Mouse (Mus musculus): ENCODE measurements around the gene Rabac1. TPM values are rescaled to one million over a fixed set of nuclear protein-coding genes. Genes with fewer than 3 reads are reported as not detected.

Rabac1 gene
- polyA plus RNA-seq, 1 experiment = 377 TPM

DNA sequence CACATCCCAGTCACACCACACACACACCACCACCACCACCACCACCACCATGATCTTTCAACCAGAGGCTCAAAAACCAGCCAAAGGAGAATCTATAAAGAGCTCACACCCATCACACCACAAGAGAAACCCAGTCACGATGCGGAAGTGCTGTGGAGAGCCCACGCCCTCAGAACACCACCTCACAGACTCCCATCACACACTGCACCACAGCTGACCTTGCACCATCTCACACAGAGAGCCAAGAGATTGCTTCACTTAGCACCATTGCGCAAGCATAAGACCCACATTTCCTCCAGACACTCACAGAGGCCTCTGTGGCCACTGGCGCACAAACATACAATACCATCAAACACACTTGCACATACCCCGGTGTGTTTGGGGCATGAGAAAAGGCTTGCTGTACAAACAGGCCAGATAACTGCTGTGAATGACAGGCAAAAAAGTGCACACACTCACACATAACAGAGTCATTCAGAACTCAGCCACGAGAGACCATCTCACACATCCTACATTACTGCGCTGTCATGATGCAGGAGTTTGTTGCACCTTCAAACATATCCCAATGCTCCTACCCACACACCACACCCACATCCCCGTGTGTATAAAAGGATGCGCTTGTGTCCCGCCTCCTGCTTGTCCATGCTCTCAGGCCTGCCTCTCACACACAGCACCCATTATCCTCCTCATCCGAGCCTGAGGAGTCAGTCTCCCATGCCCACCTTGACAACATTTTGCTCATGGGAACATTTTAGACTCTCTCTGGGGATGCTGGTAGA, 34.2 kb upstream of the Rabac1 start:
- H3K36me3 ChIP-seq (ENCODE audit: control insufficient read depth, insufficient read depth, low read length) = no peaks in the 10 kb centered on the region
- H3K4me1 ChIP-seq (ENCODE audit: control insufficient read depth, insufficient read depth, low read length) = peaks cover 29% of the 10 kb centered on the region
- TF ChIP-seq CTCF (IDR thresholded peaks at IDR 0.05; ENCODE audit: control insufficient read depth, insufficient read depth, insufficient replicate concordance, low read depth, low read length) (no peak), POLR2A (IDR thresholded peaks at IDR 0.05; ENCODE audit: control insufficient read depth, low read depth, low read length) (no peak)
- no peaks in the 10 kb centered on the region; the same call in 1 of the 2 replicates for H3K27me3 ChIP-seq (ENCODE audit: control insufficient read depth, insufficient read depth, low read length)
- no peak overlapping the region for H3K4me3 ChIP-seq (ENCODE audit: control insufficient read depth, low read depth, low read length)
- H3K27ac ChIP-seq (ENCODE audit: control insufficient read depth, insufficient read depth, low read depth, low read length) = no peak overlapping the region

DNA sequence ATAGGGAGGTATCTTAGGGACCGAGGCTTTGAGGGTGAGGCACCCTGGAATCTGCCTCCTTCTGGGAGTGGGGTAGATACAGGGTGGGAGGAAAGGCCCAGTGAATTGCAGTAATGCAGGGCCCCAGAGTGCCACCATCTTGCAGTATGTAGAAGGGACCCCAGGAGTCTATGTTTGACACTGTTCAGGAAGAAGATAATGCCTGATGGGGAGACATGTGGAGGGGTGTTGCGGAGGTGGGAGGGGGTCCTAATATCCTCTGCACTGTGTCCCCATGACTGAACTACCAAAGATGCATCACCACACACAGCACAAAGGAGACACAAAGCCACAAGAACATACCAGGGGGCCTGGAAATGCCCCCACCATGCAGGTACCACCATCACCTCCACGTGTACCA, 33.6 kb upstream of the Rabac1 start:
- H3K4me1 ChIP-seq (ENCODE audit: control insufficient read depth, insufficient read depth, low read length) = peaks cover 29% of the 10 kb centered on the region
- H3K27ac ChIP-seq (ENCODE audit: control insufficient read depth, insufficient read depth, low read depth, low read length) = no peak overlapping the region
- H3K27me3 ChIP-seq (ENCODE audit: control insufficient read depth, insufficient read depth, low read length) = no peaks in the 10 kb centered on the region; the same call in 1 of the 2 replicates
- H3K36me3 ChIP-seq (ENCODE audit: control insufficient read depth, insufficient read depth, low read length) = no peaks in the 10 kb centered on the region
- H3K4me3 ChIP-seq (ENCODE audit: control insufficient read depth, low read depth, low read length) = no peak overlapping the region
- TF ChIP-seq POLR2A (IDR thresholded peaks at IDR 0.05; ENCODE audit: control insufficient read depth, low read depth, low read length) (no peak), CTCF (IDR thresholded peaks at IDR 0.05; ENCODE audit: control insufficient read depth, insufficient read depth, insufficient replicate concordance, low read depth, low read length) (no peak)

DNA sequence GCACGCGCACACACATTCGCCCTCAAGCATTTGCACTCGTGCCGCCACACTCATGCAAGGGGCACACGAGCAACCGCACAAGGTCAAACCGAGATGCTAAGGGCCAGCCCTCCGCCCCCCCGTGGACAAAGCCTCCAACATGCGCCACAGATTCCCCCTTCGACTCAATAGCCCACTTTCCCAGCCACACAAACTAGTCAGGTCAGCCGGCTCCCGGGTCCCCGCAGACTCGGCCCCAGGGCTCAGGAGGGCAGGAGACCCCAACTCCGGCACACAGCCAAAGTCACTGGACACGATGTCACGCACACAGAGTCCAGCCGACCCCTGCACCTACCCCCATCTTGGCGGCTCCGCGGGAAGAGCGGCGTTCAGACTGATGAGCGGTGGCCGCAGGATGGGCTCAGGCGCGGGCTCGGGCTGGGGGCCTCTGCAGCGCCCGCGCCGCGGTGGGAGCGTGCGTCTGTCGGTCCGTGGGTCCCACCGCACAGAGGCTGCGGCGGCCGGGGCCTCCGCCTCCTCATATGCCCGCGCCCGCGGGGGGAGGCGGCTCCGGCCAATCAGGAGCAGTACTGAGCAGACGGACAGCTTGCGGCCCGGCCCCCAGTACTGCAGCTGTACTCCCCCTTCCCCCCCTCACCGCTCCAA, 33.0 kb upstream of the Rabac1 start, which contains the start of gene Atp1a3:
Gene Atp1a3, minus strand, starts transcription at position 538 of the 645 bp plus-strand sequence.
- Histone ChIP-seq H3K4me3 (ENCODE audit: control insufficient read depth, low read depth, low read length) (peak within 1 kb of the TSS; percentile 17; the same call in 1 of the 2 replicates), H3K27me3 (ENCODE audit: control insufficient read depth, insufficient read depth, low read length) (no peaks in the 10 kb centered on the region; the same call in 1 of the 2 replicates), H3K4me1 (ENCODE audit: control insufficient read depth, insufficient read depth, low read length) (peaks cover 29% of the 10 kb centered on the region), H3K27ac (ENCODE audit: control insufficient read depth, insufficient read depth, low read depth, low read length) (no peak within 1 kb of the TSS), H3K36me3 (ENCODE audit: control insufficient read depth, insufficient read depth, low read length) (no peaks in the 10 kb centered on the region)
- no peak for TF ChIP-seq POLR2A (IDR thresholded peaks at IDR 0.05; ENCODE audit: control insufficient read depth, low read depth, low read length)
- no peak for TF ChIP-seq CTCF (IDR thresholded peaks at IDR 0.05; ENCODE audit: control insufficient read depth, insufficient read depth, insufficient replicate concordance, low read depth, low read length)

DNA sequence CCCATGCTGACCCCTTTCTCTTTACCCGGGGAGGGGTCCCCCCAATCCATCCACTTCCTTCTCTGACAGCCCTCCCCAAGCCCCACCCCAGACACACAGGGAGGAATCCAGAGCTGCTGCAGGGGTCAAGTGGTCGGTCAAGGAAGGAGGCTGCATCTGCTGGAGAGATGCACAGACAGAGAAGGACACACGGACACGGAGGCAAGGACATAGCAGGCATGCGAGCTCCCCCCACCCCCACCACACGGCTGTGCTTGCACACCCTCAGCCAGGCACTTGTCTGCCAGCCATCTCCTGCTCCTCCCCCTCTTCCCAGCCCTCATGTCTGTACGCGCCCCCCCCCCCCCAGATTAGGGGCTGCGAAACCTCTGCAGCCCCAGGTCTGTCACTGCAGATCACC, 32.3 kb upstream of the Rabac1 start:
- Histone ChIP-seq H3K36me3 (ENCODE audit: control insufficient read depth, insufficient read depth, low read length) (no peaks in the 10 kb centered on the region), H3K27ac (ENCODE audit: control insufficient read depth, insufficient read depth, low read depth, low read length) (no peak overlapping the region), H3K4me1 (ENCODE audit: control insufficient read depth, insufficient read depth, low read length) (peaks cover 21% of the 10 kb centered on the region), H3K4me3 (ENCODE audit: control insufficient read depth, low read depth, low read length) (no peak overlapping the region), H3K27me3 (ENCODE audit: control insufficient read depth, insufficient read depth, low read length) (no peaks in the 10 kb centered on the region; the same call in 1 of the 2 replicates)
- TF ChIP-seq CTCF (IDR thresholded peaks at IDR 0.05; ENCODE audit: control insufficient read depth, insufficient read depth, insufficient replicate concordance, low read depth, low read length) (no peak), POLR2A (IDR thresholded peaks at IDR 0.05; ENCODE audit: control insufficient read depth, low read depth, low read length) (no peak)

DNA sequence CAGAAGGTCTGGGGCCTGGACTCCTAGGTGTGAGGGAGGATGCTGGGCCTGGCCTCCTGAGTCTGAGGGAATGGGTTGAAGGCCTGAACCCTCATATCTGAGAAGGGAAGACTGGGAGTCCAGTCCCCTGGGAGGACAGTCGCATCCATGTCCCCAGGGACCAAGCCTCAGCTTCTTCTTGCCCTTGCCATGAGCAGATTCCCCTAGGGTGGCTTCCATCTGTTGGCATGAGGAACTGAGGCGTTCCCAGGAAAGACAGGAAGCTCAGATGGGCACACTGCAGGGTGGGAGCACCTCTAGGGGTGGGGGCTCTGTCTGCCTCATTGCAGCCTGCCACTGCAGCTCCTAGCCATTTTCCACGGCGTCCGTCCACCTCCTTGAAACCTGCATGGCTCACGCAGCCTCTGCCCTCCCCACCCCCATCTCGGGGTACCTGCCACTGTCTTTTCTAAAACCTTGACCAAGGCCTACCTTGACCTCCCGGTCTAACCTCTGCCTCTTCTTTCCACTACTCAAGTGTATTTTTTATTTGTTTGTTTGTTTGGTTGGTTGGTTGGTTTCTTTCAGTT, 31.4 kb upstream of the Rabac1 start:
- Histone ChIP-seq H3K27me3 (ENCODE audit: control insufficient read depth, insufficient read depth, low read length) (no peaks in the 10 kb centered on the region; the same call in 1 of the 2 replicates), H3K4me1 (ENCODE audit: control insufficient read depth, insufficient read depth, low read length) (peaks cover 14% of the 10 kb centered on the region), H3K27ac (ENCODE audit: control insufficient read depth, insufficient read depth, low read depth, low read length) (no peak overlapping the region), H3K4me3 (ENCODE audit: control insufficient read depth, low read depth, low read length) (no peak overlapping the region), H3K36me3 (ENCODE audit: control insufficient read depth, insufficient read depth, low read length) (no peaks in the 10 kb centered on the region)
- TF ChIP-seq POLR2A (IDR thresholded peaks at IDR 0.05; ENCODE audit: control insufficient read depth, low read depth, low read length) (no peak), CTCF (IDR thresholded peaks at IDR 0.05; ENCODE audit: control insufficient read depth, insufficient read depth, insufficient replicate concordance, low read depth, low read length) (no peak)

DNA sequence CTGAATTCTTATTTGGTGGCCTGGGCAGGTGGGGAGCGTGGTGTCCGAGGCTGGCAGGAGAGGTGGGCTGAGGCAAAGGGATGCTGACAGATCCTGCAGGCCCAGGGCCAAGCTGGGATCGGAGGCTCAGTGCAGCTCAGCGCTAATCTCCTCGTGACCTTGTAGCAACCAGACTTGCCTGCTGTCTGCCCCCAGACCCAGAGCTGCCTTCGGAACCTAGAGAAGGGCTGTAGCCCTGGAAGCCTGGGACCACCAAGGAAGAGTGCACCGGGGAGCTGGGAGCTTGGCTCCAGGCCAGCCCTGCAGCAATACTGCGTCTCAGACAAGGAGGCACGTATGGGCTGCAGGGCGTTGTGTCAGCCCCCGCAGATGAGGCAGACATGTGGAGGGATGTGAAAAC, 30.7 kb upstream of the Rabac1 start:
- H3K36me3 ChIP-seq (ENCODE audit: control insufficient read depth, insufficient read depth, low read length) = no peaks in the 10 kb centered on the region
- no peak overlapping the region for H3K27ac ChIP-seq (ENCODE audit: control insufficient read depth, insufficient read depth, low read depth, low read length)
- H3K4me1 ChIP-seq (ENCODE audit: control insufficient read depth, insufficient read depth, low read length) = peaks cover 9% of the 10 kb centered on the region
- no peak overlapping the region for H3K4me3 ChIP-seq (ENCODE audit: control insufficient read depth, low read depth, low read length)
- no peak for TF ChIP-seq POLR2A (IDR thresholded peaks at IDR 0.05; ENCODE audit: control insufficient read depth, low read depth, low read length)
- TF ChIP-seq CTCF (IDR thresholded peaks at IDR 0.05; ENCODE audit: control insufficient read depth, insufficient read depth, insufficient replicate concordance, low read depth, low read length) = no peak
- H3K27me3 ChIP-seq (ENCODE audit: control insufficient read depth, insufficient read depth, low read length) = no peaks in the 10 kb centered on the region; the same call in 1 of the 2 replicates

DNA sequence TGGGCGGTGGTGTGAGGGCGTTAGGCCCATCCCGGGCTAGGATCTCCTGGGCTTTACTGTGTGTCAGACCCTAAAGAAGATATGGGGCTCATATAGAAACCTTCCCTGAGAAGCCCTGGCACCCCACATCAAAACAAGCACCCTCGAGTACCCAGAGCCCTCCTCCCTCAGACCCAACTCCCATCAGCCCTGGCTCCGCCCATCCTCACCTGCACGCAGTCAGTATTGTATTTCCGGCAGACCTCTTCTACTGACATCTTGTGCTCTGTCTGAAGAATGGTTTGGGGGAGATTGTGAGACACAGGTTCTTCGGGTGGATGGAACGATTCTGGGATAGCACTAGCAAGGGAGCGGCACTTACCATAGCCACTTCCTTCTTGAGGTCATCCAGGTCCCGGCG, 28.2 kb upstream of the Rabac1 start:
- H3K36me3 ChIP-seq (ENCODE audit: control insufficient read depth, insufficient read depth, low read length) = no peaks in the 10 kb centered on the region
- no peaks in the 10 kb centered on the region for H3K27me3 ChIP-seq (ENCODE audit: control insufficient read depth, insufficient read depth, low read length)
- no peak overlapping the region for H3K27ac ChIP-seq (ENCODE audit: control insufficient read depth, insufficient read depth, low read depth, low read length)
- no peak for TF ChIP-seq CTCF (IDR thresholded peaks at IDR 0.05; ENCODE audit: control insufficient read depth, insufficient read depth, insufficient replicate concordance, low read depth, low read length)
- no peak for TF ChIP-seq POLR2A (IDR thresholded peaks at IDR 0.05; ENCODE audit: control insufficient read depth, low read depth, low read length)
- H3K4me3 ChIP-seq (ENCODE audit: control insufficient read depth, low read depth, low read length) = no peak overlapping the region
- peaks cover 8% of the 10 kb centered on the region for H3K4me1 ChIP-seq (ENCODE audit: control insufficient read depth, insufficient read depth, low read length)

All from testis, adult 2 months (tissue).